Mouse (Mus musculus): ENCODE data around the gene Il10.
"Not testable (repeated sequence)": the region's sequence is repeated elsewhere in the genome, so short reads cannot be mapped to it uniquely, and the experiment has no call there.

Il10 gene

GRCm38 (mm10) chr1:131015879-131016278, 3.8 kb upstream of the Il10 start:
- in situ Hi-C loops (cut with MboI): no loop called here

DNA sequence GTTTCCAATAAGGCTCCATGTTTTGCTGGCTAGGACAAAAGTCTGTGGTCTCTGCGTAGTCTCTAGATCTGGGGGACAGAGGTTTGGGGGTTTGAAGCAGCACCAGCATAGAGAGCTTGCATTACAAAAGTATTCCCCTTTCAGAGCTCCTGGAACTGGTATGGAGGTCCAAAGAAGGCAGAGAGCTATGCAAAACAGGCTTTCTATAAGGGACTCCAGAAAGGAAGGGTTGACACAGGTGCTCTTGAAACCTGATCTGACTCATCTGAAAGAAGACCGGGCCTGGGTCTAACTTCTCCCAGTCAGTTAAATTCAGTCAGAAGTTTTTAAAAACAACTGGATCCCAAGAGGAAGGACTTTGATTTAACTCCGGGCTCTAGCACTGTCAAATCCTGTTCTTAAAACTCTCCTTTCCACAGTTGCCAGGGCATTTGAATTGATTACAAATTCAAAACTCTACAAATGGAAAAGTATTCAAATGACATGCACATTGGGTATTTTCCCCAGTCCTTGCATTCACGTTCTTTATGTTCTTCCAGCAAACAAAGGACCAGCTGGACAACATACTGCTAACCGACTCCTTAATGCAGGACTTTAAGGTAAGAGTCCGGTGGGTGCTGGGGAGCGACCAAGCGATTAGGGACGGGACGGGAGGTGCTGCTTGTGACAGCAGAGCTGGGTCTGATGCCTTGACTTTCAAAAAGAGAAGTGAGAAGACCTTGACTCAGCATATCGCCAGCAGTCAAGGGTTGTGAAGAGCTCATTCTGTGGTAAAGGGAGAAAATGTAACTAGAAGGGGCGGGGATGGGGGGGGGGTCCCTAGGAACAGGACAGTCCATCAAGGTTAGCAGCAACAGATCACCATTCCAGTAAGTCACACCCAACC, 1.0 kb downstream of the Il10 start:
- in situ Hi-C loops (cut with MboI): no loop called here

DNA sequence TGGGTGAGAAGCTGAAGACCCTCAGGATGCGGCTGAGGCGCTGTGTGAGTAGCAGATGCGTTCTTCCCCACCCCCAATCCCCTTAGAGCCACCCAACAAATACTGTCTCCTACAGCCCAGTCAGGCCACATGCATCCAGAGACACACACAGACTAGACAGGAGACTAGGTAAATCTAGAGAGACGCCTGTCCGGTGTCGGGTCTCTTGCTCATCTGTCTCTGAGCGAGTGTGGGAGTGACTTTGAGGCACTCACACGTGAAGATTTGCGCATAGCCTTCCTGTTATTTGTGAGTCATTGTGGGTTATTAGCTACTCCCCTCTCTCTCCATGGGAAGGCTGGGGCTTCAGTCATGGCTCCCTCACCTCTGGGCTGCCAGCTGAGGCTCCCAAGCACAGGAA, 1.8 kb downstream of the Il10 start:
- in situ Hi-C loops (cut with MboI): no loop called here

DNA sequence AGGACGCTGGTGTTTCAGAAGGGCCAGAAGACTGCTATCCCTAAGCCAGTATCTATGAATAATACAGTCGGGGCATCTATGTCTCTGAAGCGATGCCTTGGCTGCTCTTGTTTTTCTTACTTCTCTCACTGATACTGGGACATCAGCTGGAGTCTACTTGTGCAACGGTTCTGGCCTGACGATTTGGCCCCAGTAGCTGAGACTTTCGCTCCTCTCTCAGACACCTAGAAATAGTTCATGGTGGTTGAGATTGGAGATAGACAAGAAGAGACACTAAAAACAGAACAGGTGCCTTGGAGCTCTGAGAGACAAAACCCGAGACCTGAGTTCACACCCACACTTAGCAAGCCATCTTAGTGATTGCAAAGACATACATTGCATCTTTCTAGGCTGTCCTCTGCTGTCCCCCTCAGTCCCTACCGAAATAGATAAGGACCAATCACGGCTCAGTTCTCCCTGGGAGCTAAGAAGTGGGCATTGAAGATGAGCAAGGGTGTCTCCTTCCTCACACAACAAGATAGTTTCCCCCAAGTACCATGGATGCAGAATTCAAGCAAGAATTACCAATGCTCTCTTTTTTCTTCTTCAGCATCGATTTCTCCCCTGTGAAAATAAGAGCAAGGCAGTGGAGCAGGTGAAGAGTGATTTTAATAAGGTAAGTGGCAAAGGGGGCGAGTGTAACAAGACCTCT, 2.4 kb downstream of the Il10 start:
- in situ Hi-C loops (cut with MboI): no loop called here

DNA sequence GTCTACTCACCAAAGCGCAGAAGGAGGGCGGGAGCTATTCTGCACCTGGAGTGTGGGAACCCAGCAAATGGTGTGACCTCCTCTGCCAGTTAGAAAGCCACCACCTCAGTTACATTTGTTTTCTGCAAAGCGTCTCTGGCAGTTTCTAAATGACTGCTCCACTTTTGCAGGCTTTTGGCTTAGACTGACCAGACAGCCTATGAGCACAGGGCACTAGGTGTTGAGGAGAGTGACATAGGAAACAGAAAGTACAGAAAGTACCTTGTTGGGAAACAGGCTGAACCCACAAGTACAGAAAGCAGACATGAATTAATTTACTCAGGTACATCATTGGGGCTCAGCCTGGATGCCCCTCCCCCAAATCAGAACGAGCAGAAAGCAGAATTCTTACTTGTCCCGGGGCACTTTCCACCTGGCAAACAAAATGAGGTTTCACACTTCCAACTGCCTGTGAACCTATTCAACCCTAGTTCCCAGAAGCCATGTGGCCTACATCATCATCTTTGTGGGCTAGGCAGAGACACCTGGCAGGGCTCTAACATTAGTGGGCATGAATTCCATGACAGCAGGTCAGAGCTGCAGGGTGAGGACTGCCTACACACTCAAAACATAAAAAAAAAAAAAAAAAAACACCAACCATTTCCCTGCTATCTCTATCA, 3.1 kb downstream of the Il10 start:
- in situ Hi-C loops (cut with MboI): no loop called here

DNA sequence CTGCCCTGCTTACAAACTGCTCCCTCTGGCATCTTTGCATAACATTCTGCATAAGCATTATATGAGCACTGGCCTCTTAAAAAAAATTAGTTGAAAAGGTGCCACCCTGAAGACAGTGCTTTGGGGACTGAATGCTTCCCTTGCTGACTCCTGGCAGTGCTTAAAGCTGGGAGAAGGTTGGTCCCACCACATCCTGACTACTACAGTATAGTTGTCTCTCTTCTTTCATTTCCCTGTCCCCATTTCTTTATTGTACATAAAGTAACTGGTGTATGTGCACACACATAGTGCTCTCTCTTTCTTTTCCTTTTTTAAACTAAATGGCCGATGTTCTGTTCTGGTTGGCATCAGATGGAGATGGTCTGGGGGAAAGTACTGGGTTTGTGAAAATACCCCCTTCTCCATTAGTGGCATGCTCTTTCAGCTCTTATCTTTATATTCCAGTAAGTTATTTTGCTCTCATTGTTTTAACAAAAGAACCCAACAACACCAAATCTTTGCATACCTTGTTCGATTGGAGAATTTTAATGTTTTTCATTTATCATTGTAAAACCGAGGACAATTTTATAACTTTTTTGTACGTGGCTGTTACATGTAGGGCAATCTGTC, 3.7 kb downstream of the Il10 start:
- in situ Hi-C loops (cut with MboI): not testable (repeated sequence)

DNA sequence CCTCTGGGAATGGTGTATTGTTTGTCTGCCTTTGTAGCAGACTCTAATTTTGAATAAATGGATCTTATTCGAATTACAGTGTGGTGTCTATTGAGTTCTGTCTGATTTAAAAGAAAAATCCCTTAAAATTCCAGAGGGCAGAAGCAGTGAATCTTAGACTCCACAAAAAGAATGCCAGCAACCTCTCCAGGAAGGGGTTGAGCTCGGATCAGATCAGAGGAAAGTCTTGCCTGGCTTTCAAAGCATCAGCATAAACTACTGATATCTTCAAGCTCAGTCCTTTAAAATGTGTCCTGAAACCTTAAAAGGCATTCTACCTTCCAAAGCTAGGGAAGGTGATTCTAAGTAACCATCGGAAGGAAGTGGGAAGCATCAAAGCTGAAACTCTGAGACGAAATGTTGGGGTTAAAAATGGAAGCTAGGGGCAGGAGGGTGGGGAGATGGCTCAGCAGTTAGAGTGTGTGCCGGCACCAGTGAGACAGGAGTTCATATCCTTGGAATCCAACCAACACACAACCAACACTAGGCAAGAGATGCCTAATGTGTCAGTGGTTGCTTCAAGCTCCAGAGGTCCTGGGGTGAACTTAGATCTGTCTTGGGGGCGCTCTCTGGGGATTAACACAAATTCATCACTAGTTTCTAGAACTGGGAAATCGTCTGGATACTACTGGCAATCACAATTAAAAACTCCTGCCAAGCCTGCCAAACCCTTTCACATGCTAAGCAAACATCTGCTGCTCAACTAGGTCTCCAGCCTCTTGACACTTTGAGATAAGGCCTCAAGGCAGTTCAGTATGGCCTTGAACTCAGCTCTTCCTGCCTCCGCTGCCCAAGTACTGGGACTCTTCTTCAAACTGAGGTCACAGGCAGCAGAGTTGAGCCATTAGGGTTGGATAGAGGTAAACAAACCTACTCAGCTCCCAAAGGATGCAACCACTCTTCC, 5.5 kb downstream of the Il10 start:
- in situ Hi-C loops (cut with MboI): no loop called here

DNA sequence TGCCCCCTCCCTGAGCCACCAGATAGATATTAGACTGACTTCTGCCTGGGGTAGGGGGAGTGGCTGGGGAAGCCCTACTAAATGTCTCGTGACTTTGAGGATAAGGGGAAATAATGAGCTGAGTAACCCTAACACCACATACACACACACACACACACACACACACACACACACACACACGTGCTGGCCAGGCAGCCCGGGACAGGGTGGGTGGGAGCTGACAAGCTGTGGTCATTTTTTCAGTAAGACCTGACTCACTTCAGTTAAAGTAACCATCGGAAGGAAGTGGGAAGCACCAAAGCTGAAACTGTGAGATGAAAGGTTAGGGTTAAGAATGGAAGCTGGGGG, 6.2 kb downstream of the Il10 start:
- in situ Hi-C loops (cut with MboI): no loop called here

DNA sequence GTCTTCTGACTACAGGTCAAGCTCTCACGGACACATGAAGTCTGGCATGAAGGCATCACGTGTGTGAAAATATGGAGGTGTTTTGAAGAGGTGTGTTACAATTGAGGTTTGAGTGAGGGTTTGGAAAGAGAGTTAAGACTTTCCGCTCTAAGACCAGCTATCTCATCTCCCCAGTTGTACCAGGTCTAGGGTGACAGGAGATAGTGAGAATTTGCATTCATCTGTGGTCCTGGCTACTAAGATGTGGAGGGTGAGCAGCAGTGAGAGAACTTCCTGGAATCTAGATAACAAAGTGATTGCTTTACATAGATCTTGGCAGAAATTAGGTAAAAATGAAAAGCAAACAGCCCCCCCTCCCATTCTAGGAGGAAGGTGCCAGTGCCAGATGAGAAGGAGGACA, 9.6 kb downstream of the Il10 start:
- in situ Hi-C loops (cut with MboI): no loop called here

- in situ Hi-C loops (cut with MboI): no loop called here
These were observed 10.6 kb downstream of the Il10 start for GRCm38 (mm10) chr1:131030261-131030660.

GRCm38 (mm10) chr1:131031267-131031666, 11.6 kb downstream of the Il10 start:
- in situ Hi-C loops (cut with MboI): no loop called here

DNA sequence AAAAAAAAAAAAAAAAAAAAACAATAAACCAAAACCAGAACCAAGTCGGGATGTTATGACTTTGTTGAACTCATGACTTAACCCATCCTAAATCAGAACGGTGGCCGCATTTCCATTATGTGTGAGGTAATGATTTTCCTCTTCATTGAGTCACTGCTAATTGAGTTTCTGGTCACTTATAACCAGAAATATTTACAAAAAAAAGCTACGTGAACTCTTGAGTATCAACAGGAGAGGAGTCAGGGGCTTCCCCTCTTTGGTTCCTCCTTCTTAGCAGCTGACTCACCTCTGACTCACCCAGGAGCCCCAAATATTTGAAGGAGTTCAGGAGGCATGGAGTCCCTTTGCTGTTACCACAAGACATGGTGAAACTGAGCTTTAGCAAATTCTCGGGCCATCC, 18.4 kb downstream of the Il10 start:
- in situ Hi-C loops (cut with MboI): no loop called here

DNA sequence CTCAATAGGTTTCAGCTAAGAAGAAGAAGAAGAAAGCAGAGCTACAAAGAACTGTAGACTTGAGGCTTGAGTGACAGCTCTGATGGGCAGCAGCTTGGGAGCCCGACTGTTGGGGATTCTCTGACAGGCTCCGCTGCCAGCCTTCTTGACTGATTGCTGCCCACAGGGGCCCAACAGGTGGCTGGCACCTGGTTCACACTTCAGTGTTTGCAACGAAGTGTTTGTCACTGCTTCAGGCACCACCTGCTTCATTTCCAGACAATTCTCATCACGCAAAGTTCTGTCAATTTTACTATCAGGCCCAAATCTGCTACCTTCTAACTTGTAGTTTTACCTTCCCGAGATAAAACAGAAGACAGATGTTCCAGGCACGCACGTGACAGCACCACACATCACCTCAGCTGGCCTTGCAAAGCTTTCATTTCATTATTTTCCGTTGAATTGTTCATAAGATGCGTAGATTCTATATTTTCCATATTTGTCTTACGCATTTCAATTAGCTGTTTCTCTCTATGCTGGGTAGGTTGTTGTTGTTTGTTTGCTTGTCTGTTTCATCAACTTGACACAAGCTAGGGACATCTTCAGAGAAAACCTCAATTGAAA, 18.9 kb downstream of the Il10 start:
- in situ Hi-C loops (cut with MboI): no loop called here

DNA sequence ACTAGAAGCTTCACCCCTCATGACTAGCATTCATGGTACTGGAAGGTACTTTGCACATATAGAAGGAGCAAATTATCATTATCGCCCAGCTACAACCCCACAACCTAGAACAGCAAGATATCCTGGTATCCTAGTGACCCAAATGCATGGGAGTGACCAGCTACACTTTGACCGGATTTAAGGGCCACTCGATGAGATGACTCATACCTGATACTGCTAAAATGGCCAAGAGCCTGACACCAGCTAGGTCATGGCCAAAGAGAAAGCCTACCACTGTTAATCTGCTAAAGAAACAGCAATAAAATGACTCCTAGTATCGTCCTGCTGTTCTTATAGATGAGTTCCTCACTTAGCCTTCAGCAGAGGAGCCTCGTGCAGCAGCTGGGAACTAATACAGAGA, 19.8 kb downstream of the Il10 start:
- in situ Hi-C loops (cut with MboI): no loop called here

GRCm38 (mm10) chr1:131042263-131042662, 22.6 kb downstream of the Il10 start:
- in situ Hi-C loops (cut with MboI): no loop called here

DNA sequence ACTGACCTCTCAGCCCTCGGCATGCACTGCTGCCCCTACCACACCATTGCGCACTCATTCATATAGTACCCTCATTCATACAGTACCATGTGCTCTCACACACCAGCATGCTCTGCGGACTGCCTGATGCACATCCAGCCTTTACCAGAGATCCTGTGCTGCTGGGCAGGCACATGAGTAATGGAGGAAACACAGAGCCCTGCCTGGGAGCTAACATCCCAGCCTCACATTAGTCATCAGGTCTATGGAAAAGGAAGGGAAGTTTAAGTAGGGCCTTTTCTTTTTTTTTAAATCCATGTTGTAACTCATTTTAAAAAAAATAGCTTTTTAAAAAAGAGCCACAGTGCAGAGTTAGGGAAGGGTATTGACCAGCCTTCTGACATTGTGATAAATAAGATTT, 23.1 kb downstream of the Il10 start:
- in situ Hi-C loops (cut with MboI): no loop called here

DNA sequence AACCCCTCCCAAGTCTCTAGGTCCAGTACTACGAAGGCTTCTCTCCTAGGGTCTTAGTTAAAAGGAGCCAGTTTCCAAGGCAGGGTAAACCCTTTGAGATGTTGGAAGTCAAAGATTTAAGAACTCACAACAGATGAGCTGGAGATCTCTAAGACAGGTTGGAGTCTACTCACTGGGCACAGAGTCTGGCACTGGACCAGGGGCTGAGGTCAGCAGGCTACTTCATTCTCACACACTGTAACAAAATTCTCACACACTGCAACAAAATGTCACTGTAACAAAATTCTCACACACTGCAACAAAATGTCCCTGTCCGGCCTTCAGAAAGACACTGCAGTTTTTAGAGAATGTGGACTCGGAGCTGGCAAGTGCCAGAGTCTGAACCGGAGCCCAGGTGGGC, 24.0 kb downstream of the Il10 start:
- in situ Hi-C loops (cut with MboI): no loop called here

DNA sequence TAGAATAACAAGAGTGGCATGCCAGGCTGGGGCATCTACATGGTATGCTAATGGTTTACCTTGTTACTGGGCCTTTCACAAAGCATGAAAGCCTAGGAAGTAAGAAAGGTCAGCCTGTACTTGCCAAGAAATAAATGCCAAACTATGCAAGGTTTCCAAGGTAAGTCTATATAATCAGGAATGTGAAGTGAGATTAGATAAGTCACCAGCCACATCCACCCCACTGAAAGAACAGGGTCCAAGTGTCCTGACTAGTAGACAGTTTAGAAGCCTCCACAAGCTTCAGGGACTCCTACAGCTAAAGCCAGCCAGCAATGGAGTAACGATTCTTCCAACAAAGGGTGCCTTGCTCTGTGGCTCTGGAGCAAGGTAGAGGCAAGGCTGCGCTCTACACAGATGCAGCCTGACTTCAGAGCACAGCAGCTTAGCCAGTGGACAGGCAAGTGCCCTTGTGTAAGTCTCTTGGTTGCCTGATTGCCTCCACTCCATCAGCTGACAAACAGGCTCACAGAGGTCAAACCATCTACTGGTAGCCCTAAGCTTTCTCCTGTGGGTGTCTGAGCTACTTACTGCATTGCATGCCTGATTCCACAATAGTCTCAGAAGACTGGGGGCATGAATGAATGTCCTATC, 26.2 kb downstream of the Il10 start:
- in situ Hi-C loops (cut with MboI): no loop called here

- in situ Hi-C loops (cut with MboI): no loop called here
These were observed 27.0 kb downstream of the Il10 start for GRCm38 (mm10) chr1:131046607-131047006.

DNA sequence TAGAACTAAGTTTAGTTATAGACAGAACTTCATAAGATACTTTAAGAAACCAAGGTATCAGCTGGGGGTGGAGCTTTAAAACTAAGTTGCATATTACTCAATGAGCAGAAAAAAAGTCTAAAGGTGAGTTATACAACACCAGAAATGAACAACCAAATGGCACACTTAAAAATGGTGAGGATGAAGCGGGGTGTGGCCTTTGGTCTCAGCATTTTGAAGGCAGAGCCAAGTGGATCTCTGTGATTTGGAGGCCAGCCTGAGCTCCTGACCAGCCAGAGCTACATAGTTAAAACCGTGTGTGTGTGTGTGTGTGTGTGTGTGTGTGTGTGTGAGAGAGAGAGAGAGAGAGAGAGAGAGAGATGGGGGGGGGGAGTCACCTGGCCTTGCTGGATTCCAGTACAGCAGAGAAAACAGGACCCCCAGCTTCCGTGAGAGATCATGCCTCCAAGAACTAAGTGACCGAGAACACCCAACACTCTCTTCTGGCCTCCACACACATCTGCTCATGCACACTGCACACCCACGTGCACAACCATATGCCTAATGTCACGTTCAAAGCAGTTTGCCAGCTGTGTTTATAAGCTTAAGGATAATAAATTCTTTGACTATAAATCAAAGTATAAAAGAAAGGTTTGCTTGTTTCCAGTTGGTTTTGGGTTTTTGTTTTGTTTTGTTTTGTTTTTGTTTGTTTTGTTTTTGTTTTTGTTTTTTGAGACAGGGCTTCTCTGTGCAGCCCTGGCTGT, 28.6 kb downstream of the Il10 start:
- in situ Hi-C loops (cut with MboI): no loop called here
